In genomic region chr6:49218275-49218802, GRCm38 (mm10) we compare ENCODE assay signal across 8 mouse cellular contexts. TPM values are rescaled to one million over a fixed set of nuclear protein-coding genes. Genes with fewer than 3 reads are reported as not detected.
DNase-seq lines count a peak whose midpoint lies in the region; TF ChIP-seq lines count a peak whose summit lies in the region.

No protein-coding gene starts in this region.

- H3K36me3 ChIP-seq in spleen, adult 2 months (ENCODE audit: control insufficient read depth, insufficient read depth, low read length): no peaks in the 10 kb centered on the region

- DNase-seq in adrenal gland, adult 2 months: peak; percentile 19
- no peak for DNase-seq in adrenal gland, postnatal 4 days (ENCODE audit: low spot score in 2 of 2)
- no peak for DNase-seq in spleen, adult 2 months (ENCODE audit: low read depth in 1 of 2, low spot score in 2 of 2)
- no peak for DNase-seq in spleen, postnatal 14 days (ENCODE audit: low spot score in 2 of 2)
- peak; percentile 77 for DNase-seq in induced T-regulatory cell, adult 2 months (ENCODE audit: low read depth)
- peak; percentile 42 to 51 for DNase-seq in natural killer cell, adult 2 months (ENCODE audit: low spot score in 2 of 2)
- DNase-seq in layer of hippocampus, postnatal 14 days (ENCODE audit: low spot score in 2 of 2): no peak
- no peak for DNase-seq in cerebellum, adult 11-12 months

- WGBS in spleen, adult 2 months: under 1% methylated on average over 31 of the region's 31 CpGs

- no peak for TF ChIP-seq CTCF in spleen, adult 2 months (IDR thresholded peaks at IDR 0.05; ENCODE audit: extremely low read depth, insufficient read depth, insufficient read length, insufficient replicate concordance)

- H3K4me1 ChIP-seq in spleen, adult 2 months (ENCODE audit: control insufficient read depth, insufficient read depth, insufficient read length): peaks cover 17% of the 10 kb centered on the region

- H3K27me3 ChIP-seq in spleen, adult 2 months (ENCODE audit: control insufficient read depth, insufficient read depth, low read length): peaks cover 45% of the 10 kb centered on the region

- H3K27ac ChIP-seq in spleen, adult 2 months (ENCODE audit: insufficient read depth, low read length): no peak overlapping the region

- peak overlapping the region; percentile 59; the same call in 1 of the 2 replicates for H3K4me3 ChIP-seq in spleen, adult 2 months (ENCODE audit: extremely low read depth, insufficient read depth, insufficient read length)

- TF ChIP-seq POLR2A in spleen, adult 2 months (IDR thresholded peaks at IDR 0.05; ENCODE audit: low read depth, low read length): no peak

RNA-seq across cellular contexts. Expression of gene Igf2bp3, which starts 3.6 kb away (rescaled TPM):
- under 1 TPM; 0.17 to 0.20 TPM for total RNA-seq in adrenal gland, adult 2 months (2021)
- polyA plus RNA-seq in adrenal gland, adult 2 months (2012; rRNA removed): 0.02 TPM in 1 of 2 replicates, not detected in the other
- 10 to 100 TPM; 16.9 to 17.5 TPM for total RNA-seq in adrenal gland, postnatal 4 days (2021)
- 0.08 and 0.15 TPM in 2 replicates for polyA plus RNA-seq in spleen, adult 2 months (2012; rRNA removed)
- total RNA-seq in layer of hippocampus, postnatal 14 days (2021): under 1 TPM; 0.24 to 0.35 TPM

RNA-seq across cellular contexts. Expression of gene Tra2a, which starts 45.5 kb away (rescaled TPM):
- total RNA-seq in adrenal gland, adult 2 months (2021): 10 to 100 TPM; 38.5 to 88.4 TPM
- polyA plus RNA-seq in adrenal gland, adult 2 months (2012; rRNA removed): 15.6 and 17.5 TPM in 2 replicates
- total RNA-seq in adrenal gland, postnatal 4 days (2021): 10 to 100 TPM; 58.7 to 63.1 TPM
- 25.8 and 27.3 TPM in 2 replicates for polyA plus RNA-seq in spleen, adult 2 months (2012; rRNA removed)
- 10 to 100 TPM; 76.0 to 85.7 TPM for total RNA-seq in layer of hippocampus, postnatal 14 days (2021)

Comparison
In these comparisons a context has a peak if more than half of its experiments do, and no peak if none do; other contexts are left out.
1. DNase-seq: peak in adrenal gland, adult 2 months (single experiment), induced T-regulatory cell, adult 2 months (single experiment) and natural killer cell, adult 2 months (2 of 2); none in adrenal gland, postnatal 4 days (0 of 2), spleen, adult 2 months (0 of 2), spleen, postnatal 14 days (0 of 2), layer of hippocampus, postnatal 14 days (0 of 2) and cerebellum, adult 11-12 months (single experiment).
2. RNA of gene Igf2bp3, which starts 3.6 kb away (total RNA-seq): 16.9 to 17.5 TPM in adrenal gland, postnatal 4 days; 0.24 to 0.35 TPM in layer of hippocampus, postnatal 14 days and 0.17 to 0.20 TPM in adrenal gland, adult 2 months; every median in the first group is over 10 times any median in the second.